Mouse (Mus musculus) lung, postnatal 25 days (tissue): ENCODE data around the gene Frmd4b.
"Not testable (repeated sequence)": the region's sequence is repeated elsewhere in the genome, so short reads cannot be mapped to it uniquely, and the experiment has no call there.

Experiments used
- DNase-seq: peaks from one replicate; pipeline ENCODE4 v3.0.0; 2022; ENCODE audit warnings: low spot score

Frmd4b gene

GRCm38 (mm10) chr6:97472873-97473550 lies 144.3 kb downstream of the Frmd4b start:
- DNase-seq = no peak

DNA sequence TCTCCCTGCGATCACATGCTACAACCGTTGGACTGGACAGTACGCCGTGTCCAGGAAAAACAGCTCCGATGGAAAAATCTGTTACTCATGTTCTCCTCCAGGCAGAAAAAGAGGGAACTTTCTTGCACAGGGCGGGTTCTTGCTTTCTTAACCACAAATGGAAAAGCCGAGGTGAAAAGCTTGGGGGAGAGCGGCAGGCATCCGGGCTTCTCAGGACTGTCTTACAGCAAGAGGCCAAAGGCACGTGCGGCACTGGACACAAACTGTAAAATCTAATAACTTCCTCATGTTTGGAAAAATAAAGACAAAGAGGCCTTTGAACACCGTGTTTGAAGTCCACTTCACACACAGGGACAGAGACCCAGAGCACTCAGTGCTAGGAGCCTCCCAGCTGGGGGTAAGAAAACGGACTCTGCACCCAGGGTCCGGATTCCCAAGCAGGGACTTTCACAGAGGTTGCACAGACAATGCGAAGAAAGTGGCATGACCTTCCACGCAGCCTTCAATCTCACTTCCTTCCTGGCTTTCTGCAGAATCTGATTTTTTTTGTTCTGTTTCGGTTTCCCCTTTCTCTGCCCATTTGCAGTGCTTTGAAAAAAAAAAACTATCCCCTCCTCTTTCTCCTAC lies 153.3 kb downstream of the Frmd4b start:
- DNase-seq = peak; percentile 61

DNA sequence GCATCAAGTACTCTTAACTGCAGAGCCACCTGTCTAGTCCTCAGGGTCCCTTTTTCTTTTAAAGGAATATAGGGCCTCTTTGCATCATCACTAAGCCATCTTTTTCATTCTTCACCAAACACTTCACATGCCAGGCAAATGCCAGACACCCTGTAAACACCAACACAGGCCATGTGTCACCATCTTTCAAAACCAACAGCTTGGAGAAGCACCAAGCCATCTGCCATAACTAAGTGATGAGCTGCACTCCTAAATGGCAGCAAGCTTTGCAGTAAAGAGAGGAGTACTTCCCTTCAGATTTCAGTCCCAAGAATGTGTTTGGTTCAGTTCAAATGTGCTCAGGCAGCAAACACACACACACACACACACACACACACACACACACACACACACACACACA lies 154.9 kb downstream of the Frmd4b start:
- DNase-seq = no peak

GRCm38 (mm10) chr6:97459112-97459511 lies 158.2 kb downstream of the Frmd4b start:
- no peak for DNase-seq

DNA sequence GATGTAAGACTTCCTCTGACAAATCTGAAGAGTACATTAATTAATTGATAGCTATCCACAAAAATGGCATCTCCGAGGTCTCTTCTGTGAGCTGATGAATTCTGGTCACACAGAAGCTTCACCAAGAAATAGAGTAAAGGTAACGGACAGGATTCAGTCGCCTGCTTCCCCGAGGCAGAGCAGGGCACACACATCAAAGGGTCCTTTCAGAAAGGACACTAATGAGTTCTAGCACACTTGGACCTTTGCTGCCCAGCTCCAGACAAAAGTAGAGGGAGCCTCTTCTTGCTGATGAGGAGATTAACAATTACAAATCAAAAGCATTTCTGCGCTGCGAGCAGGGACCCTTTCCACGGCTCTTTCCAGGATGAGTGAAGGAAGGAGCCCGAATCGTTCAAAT lies 159.0 kb downstream of the Frmd4b start:
- DNase-seq = no peak

GRCm38 (mm10) chr6:97457954-97458353 lies 159.4 kb downstream of the Frmd4b start:
- peak; percentile 71 for DNase-seq

GRCm38 (mm10) chr6:97457210-97457609 lies 160.1 kb downstream of the Frmd4b start:
- DNase-seq = peak; percentile 37

DNA sequence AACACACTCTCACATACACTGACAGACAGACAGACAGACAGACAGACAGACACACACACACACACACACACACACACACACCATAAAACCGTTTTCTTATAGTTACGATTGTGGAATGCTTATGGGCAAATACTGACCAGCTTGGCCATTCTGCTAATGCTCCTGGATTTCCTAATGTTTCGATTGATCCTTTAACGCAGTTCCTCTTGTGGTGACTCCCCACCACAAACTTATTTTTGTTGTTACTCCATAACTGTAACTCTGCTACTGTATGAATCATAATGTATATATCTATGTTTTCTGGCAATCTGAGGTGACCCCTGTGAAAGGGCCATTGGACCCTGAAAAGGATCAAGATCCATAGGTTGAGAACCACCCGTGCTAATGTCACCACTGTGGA lies 165.1 kb downstream of the Frmd4b start:
- no peak for DNase-seq

- peak; percentile 48 for DNase-seq
These were observed 167.5 kb downstream of the Frmd4b start for GRCm38 (mm10) chr6:97449806-97450205.

GRCm38 (mm10) chr6:97447020-97447419 lies 170.3 kb downstream of the Frmd4b start:
- peak; percentile 59 for DNase-seq

- no peak for DNase-seq
These were observed 173.2 kb downstream of the Frmd4b start for GRCm38 (mm10) chr6:97444145-97444544.

- no peak for DNase-seq
These were observed 173.8 kb downstream of the Frmd4b start for GRCm38 (mm10) chr6:97443522-97443921.

DNA sequence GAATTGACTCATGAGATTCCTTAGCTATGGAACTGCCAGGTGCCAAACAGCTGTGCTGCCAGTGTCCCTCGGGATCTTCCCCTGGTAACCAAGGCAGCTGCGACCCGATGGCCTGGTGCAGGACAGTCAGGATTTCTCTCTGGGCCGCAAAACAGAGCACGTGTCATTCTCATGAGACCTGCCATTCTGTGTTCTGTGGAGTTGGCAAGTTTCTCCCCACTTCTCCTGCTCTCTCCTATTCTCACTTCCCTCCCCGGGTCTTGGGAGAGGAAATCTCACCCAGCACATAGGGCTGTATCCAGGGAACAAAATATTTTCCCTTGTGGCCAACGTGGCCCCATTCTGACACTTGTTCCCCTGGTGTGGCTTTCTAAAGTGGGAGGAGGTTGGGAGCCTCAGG lies 176.0 kb downstream of the Frmd4b start:
- peak; percentile 42 for DNase-seq

GRCm38 (mm10) chr6:97438918-97439645 lies 178.3 kb downstream of the Frmd4b start:
- peak; percentile 31 for DNase-seq

- DNase-seq = no peak
These were observed 182.6 kb downstream of the Frmd4b start for GRCm38 (mm10) chr6:97434753-97435152.

DNA sequence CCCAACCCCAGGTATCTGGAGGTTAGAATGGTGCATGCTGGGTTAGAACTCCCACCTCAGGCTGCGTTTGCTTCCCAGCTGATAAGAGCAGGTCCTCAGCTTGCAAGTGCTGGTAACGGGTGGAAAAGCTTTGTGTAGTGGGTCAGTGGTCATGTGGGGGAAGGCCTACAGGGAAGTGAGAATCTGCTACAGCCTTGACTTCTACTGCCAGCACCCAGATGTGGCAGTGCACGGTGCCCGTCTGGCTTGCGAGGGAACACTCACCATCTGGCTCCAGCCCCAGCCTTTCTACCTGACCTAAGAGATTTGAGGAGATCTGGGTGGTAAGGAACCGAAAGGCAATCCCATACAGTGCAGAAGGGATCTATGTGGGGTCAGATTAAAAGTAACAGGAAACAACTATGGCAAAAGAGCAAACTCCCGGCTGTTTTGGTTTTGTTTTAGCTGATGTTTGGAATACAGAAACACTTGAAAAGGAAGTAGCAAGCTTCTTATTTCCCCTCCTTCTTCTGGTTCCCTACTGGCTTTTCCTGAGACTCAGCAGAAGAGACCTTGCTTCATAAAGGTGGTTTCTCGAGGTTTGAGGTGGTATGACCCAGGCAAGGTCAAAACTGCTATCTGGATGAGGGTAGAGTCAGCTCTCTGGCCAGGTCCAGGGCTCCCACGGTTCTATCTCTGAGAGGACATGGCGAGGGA lies 185.9 kb downstream of the Frmd4b start:
- DNase-seq = no peak

- no peak for DNase-seq
These were observed 186.8 kb downstream of the Frmd4b start for GRCm38 (mm10) chr6:97430519-97430918.

- no peak for DNase-seq
These were observed 187.5 kb downstream of the Frmd4b start for GRCm38 (mm10) chr6:97429688-97430343.

DNA sequence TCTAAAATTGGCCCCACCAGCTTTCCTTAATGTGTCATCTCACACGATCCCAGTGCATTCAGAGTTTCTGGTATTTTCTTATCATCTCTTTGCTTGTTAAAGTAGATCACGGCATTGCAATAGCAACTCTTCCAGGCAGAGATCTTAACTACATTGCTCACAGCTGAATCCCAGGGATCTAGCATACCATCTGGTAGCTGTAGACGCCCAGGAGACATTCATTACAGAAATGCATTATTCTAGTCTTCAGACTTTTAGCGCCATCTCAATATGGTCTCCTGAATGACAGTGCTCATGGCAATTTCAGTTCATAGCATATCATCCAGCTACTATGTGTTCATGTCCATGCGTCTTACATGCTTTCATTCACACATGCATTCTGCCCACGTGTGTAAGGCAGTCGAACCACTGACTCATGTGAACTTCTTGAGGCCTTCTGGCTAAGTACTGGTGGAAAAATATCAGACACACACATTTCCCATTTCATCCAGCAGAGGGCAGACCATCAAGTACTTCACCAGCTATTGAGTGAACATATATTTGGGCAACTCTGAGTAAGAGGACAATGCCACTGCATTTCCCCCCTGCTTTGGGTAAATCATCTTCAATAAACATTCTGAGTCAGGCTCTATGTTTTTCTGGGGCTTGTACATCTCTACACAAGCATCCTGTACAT lies 197.4 kb downstream of the Frmd4b start:
- peak; percentile 85 for DNase-seq

- DNase-seq = peak; percentile 73
These were observed 200.3 kb downstream of the Frmd4b start for GRCm38 (mm10) chr6:97416972-97417554.

DNA sequence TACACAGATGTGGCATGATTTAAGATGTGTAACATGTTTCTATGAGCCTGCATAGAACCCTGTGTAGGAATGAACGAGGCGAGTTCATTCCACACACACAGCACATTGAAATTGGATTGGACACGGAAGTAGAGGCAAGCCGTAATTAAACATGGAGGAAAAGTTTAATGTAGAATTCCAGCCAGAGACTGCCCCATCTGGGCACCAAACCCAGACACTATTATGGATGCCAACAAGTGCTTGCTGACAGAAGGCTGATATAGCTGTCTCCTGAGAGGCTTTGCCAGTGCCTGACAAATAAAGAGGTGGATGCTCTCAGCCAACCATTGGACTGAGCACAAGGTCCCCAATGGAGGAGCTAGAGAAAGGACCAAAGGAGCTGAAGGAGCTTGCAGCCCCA lies 201.8 kb downstream of the Frmd4b start:
- DNase-seq = not testable (repeated sequence)
